Mouse (Mus musculus) heart, adult 2 months (tissue): ENCODE results near the gene Plxna2.

Source experiments
- EP300 ChIP-seq: fragments of 200-500 bp; IDR thresholded peaks from 2 replicates; pipeline ENCODE4 v1.6.1; 2011; ENCODE audit warnings: low read depth, low read length, control low read depth; ENCODE audit not compliant: insufficient read depth
- POLR2A ChIP-seq: fragments of 200-500 bp; IDR thresholded peaks from 2 replicates; pipeline ENCODE4 v1.6.1; 2011; ENCODE audit warnings: mild to moderate bottlenecking, low read depth, low read length, control low read depth; ENCODE audit not compliant: insufficient read depth

DNA sequence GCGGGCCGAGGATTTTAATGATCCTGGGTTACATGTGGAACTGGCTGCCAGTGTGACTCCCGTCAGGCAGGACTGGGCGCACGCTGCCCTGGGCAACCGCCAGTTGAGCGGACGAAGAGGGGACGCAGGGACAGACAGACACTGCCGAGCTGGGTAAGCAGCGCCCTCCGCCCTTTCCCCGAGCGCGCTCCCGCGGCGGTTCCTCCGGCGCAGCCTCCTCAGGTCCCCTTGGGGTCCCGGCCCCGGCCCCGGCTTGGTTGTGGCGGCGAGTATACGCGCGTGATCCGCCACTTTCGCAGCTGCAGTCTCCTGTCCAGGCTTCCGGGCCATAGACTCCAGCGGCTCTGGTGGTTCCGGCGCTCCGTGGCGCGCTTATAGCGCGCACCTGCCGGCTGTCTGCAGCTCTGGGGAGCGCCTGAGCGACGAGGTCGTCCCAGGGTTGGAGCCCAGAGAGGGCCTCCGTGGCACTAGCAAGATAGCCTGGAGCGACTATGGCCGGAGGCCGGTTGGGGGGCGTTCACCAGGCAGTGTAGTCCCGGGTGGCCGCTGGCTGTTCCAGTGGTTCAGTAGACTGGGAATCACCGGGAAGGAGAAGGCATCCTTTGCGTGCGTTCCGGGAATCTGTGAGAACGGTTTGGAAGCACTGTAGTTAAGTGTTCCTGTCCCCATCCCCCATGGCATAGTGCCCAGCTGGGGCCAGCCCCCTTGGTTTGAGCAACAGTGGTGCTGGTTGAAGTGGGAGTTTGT, 2.4 kb downstream of the Plxna2 start:
- TF ChIP-seq POLR2A (no peak), EP300 (no peak)
